Mouse (Mus musculus): ENCODE data around the gene Gm28043. TPM values are rescaled to one million over a fixed set of nuclear protein-coding genes. Genes with fewer than 3 reads are reported as not detected.
A peak's percentile ranks its signal among the peaks of the same experiment; 100 is the strongest.
"Not testable (repeated sequence)": the region's sequence is repeated elsewhere in the genome, so short reads cannot be mapped to it uniquely, and the experiment has no call there.

Gm28043 gene
- polyA plus RNA-seq, 1 experiment from 2014 or later = 2.7 TPM

- not testable (repeated sequence) for H3K27ac ChIP-seq (ENCODE audit: low read depth, low read length); DNase-seq (ENCODE audit: low spot score); H3K4me2 ChIP-seq (ENCODE audit: low read depth); H3K36me3 ChIP-seq (ENCODE audit: control insufficient read depth, insufficient read depth, low read length); ATAC-seq (ENCODE audit: insufficient read depth, low FRiP score, low TSS enrichment); H3K4me3 ChIP-seq (ENCODE audit: low read depth, low read length); H3K9ac ChIP-seq (ENCODE audit: low read length); H3K9me3 ChIP-seq (ENCODE audit: control insufficient read depth, low read length); H3K27me3 ChIP-seq (ENCODE audit: control insufficient read depth, insufficient read depth, low read length)
- 95% methylated on average over 4 of the region's 4 CpGs for WGBS
- peaks cover 11% of the 10 kb centered on the region for H3K4me1 ChIP-seq (ENCODE audit: control insufficient read depth, insufficient read depth, low read length)
These were observed 99.1 kb downstream of the Gm28043 start for GRCm38 (mm10) chr17:29713734-29714133.

GRCm38 (mm10) chr17:29716732-29717445 lies 102.2 kb downstream of the Gm28043 start, which contains the start of gene Ccdc167:
Gene Ccdc167, minus strand, starts transcription at chr17:29717044.
- Histone ChIP-seq H3K27me3 (ENCODE audit: control insufficient read depth, insufficient read depth, low read length) (no peaks in the 10 kb centered on the region), H3K4me2 (ENCODE audit: low read depth) (peak within 1 kb of the TSS; percentile 69), H3K9ac (ENCODE audit: low read length) (peak within 1 kb of the TSS; percentile 55), H3K4me3 (ENCODE audit: low read depth, low read length) (peak within 1 kb of the TSS; percentile 37), H3K4me1 (ENCODE audit: control insufficient read depth, insufficient read depth, low read length) (peaks cover 3% of the 10 kb centered on the region; the same call in 1 of the 2 replicates), H3K36me3 (ENCODE audit: control insufficient read depth, insufficient read depth, low read length) (no peaks in the 10 kb centered on the region), H3K9me3 (ENCODE audit: control insufficient read depth, low read length) (no peaks in the 10 kb centered on the region), H3K27ac (ENCODE audit: low read depth, low read length) (no peak within 1 kb of the TSS; the same call in 1 of the 2 replicates)
- DNase-seq (ENCODE audit: low spot score) (peak; percentile 97), ATAC-seq (ENCODE audit: insufficient read depth, low FRiP score, low TSS enrichment) (peak; percentile 86)
- WGBS = 5% methylated on average over 41 of the region's 41 CpGs

GRCm38 (mm10) chr17:29718660-29719059 lies 104.0 kb downstream of the Gm28043 start:
- WGBS = 93% methylated on average over 8 of the region's 8 CpGs
- no peak overlapping the region for H3K4me2 ChIP-seq (ENCODE audit: low read depth)
- H3K27ac ChIP-seq (ENCODE audit: low read depth, low read length) = no peak overlapping the region
- ATAC-seq (ENCODE audit: insufficient read depth, low FRiP score, low TSS enrichment) = no peak
- no peaks in the 10 kb centered on the region for H3K36me3 ChIP-seq (ENCODE audit: control insufficient read depth, insufficient read depth, low read length)
- H3K4me3 ChIP-seq (ENCODE audit: low read depth, low read length) = no peak overlapping the region
- H3K4me1 ChIP-seq (ENCODE audit: control insufficient read depth, insufficient read depth, low read length) = peaks cover 3% of the 10 kb centered on the region; the same call in 1 of the 2 replicates
- H3K9ac ChIP-seq (ENCODE audit: low read length) = no peak overlapping the region
- no peak for DNase-seq (ENCODE audit: low spot score)
- H3K9me3 ChIP-seq (ENCODE audit: control insufficient read depth, low read length) = no peaks in the 10 kb centered on the region
- no peaks in the 10 kb centered on the region for H3K27me3 ChIP-seq (ENCODE audit: control insufficient read depth, insufficient read depth, low read length)

DNA sequence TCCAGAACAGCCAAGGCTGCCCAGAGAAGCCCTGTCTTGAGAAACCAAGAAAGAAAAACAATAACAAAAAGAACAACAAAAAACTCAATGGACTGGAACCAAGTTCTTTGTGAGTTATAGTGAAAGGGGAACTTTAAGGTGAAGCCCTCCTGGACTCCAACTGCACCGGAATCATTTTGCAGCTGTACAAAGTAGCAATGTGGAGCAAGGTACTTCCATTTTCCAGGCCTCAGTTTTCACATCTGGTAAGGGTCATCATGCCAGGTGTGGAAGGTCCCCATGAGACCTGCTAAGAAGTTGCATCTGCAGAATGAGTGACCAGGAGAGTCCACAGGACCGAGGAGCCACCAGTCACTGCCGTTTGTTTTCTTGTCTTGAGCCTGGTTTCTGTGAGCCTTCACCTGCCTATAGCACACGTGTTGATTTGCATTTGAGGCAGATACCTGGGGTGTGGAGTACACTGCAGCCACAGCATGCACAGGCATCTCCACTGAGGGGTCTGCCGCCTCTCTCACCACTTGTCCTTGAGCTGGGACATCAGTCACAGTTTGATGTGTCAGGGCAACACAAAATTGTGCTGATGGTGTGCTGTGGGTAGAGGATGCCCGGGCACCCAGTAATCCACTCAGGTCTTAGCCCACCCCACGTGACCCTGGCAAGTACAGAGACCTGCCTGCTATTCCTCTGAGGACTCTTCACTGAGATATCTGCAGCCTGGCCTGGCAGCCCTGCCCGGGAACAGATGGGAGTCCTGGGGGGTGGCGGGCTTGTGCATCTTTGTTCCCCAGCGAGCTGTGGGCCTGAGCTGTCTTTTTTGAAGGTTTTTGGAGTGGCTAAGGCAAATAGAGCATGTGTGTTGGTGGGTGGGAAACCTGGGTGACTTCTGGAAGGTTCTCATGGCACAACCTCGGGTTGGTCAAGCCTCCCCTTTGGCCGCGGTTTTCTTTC lies 105.2 kb downstream of the Gm28043 start:
- no peak overlapping the region for H3K4me3 ChIP-seq (ENCODE audit: low read depth, low read length)
- DNase-seq (ENCODE audit: low spot score) (no peak), ATAC-seq (ENCODE audit: insufficient read depth, low FRiP score, low TSS enrichment) (no peak)
- H3K4me1 ChIP-seq (ENCODE audit: control insufficient read depth, insufficient read depth, low read length) = peaks cover 3% of the 10 kb centered on the region; the same call in 1 of the 2 replicates
- WGBS = 72% methylated on average over 13 of the region's 13 CpGs
- no peak overlapping the region for H3K4me2 ChIP-seq (ENCODE audit: low read depth)
- no peak overlapping the region for H3K27ac ChIP-seq (ENCODE audit: low read depth, low read length)
- no peaks in the 10 kb centered on the region for H3K9me3 ChIP-seq (ENCODE audit: control insufficient read depth, low read length)
- H3K27me3 ChIP-seq (ENCODE audit: control insufficient read depth, insufficient read depth, low read length) = no peaks in the 10 kb centered on the region
- no peaks in the 10 kb centered on the region for H3K36me3 ChIP-seq (ENCODE audit: control insufficient read depth, insufficient read depth, low read length)
- H3K9ac ChIP-seq (ENCODE audit: low read length) = no peak overlapping the region

- Histone ChIP-seq H3K9me3 (ENCODE audit: control insufficient read depth, low read length) (no peaks in the 10 kb centered on the region), H3K4me3 (ENCODE audit: low read depth, low read length) (no peak overlapping the region), H3K27ac (ENCODE audit: low read depth, low read length) (no peak overlapping the region), H3K4me1 (ENCODE audit: control insufficient read depth, insufficient read depth, low read length) (peaks cover 3% of the 10 kb centered on the region; the same call in 1 of the 2 replicates), H3K27me3 (ENCODE audit: control insufficient read depth, insufficient read depth, low read length) (no peaks in the 10 kb centered on the region), H3K36me3 (ENCODE audit: control insufficient read depth, insufficient read depth, low read length) (no peaks in the 10 kb centered on the region), H3K4me2 (ENCODE audit: low read depth) (no peak overlapping the region), H3K9ac (ENCODE audit: low read length) (no peak overlapping the region)
- 71% methylated on average over 11 of the region's 11 CpGs for WGBS
- no peak for ATAC-seq (ENCODE audit: insufficient read depth, low FRiP score, low TSS enrichment)
- no peak for DNase-seq (ENCODE audit: low spot score)
These were observed 106.2 kb downstream of the Gm28043 start for GRCm38 (mm10) chr17:29720755-29721365.

GRCm38 (mm10) chr17:29724610-29725009 lies 109.9 kb downstream of the Gm28043 start:
- H3K4me3 ChIP-seq (ENCODE audit: low read depth, low read length) = no peak overlapping the region
- WGBS = 86% methylated on average over 6 of the region's 6 CpGs
- H3K4me1 ChIP-seq (ENCODE audit: control insufficient read depth, insufficient read depth, low read length) = no peaks in the 10 kb centered on the region
- no peaks in the 10 kb centered on the region for H3K9me3 ChIP-seq (ENCODE audit: control insufficient read depth, low read length)
- no peak overlapping the region for H3K9ac ChIP-seq (ENCODE audit: low read length)
- no peak overlapping the region for H3K4me2 ChIP-seq (ENCODE audit: low read depth)
- no peaks in the 10 kb centered on the region for H3K36me3 ChIP-seq (ENCODE audit: control insufficient read depth, insufficient read depth, low read length)
- DNase-seq (ENCODE audit: low spot score) = no peak
- H3K27me3 ChIP-seq (ENCODE audit: control insufficient read depth, insufficient read depth, low read length) = no peaks in the 10 kb centered on the region
- ATAC-seq (ENCODE audit: insufficient read depth, low FRiP score, low TSS enrichment) = no peak
- no peak overlapping the region for H3K27ac ChIP-seq (ENCODE audit: low read depth, low read length)

DNA sequence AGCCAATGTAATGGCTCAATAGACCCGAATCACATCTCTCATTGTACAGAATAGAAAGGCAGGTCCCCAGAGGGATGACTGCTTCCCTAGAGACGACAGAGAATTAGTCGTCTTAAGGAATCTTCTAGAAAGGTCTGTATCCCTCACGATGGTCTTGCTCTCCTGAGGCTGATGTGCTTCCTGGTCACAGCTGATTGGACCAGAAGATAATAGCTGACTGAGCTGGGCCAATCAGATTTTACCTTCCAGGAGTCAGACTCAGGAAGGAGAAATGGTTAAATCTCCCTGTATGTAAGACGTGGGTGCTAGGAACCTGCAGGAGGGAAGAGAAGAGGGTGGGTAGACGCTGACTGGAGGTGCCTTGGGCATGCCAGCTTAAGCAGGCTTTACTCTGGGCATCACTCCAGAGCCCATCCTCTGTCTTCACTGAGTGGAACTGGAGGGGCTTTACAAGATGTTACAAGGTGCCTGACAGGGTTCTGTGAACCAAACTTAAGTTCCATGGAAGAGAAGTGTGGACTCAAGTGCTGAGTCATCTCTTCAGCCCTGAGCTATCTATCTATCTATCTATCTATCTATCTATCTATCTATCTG lies 110.4 kb downstream of the Gm28043 start:
- H3K4me1 ChIP-seq (ENCODE audit: control insufficient read depth, insufficient read depth, low read length) = no peaks in the 10 kb centered on the region; the same call in 1 of the 2 replicates
- ATAC-seq (ENCODE audit: insufficient read depth, low FRiP score, low TSS enrichment) = no peak
- no peaks in the 10 kb centered on the region for H3K36me3 ChIP-seq (ENCODE audit: control insufficient read depth, insufficient read depth, low read length)
- H3K9ac ChIP-seq (ENCODE audit: low read length) = no peak overlapping the region
- no peak overlapping the region for H3K4me2 ChIP-seq (ENCODE audit: low read depth)
- H3K9me3 ChIP-seq (ENCODE audit: control insufficient read depth, low read length) = no peaks in the 10 kb centered on the region
- no peaks in the 10 kb centered on the region for H3K27me3 ChIP-seq (ENCODE audit: control insufficient read depth, insufficient read depth, low read length)
- no peak for DNase-seq (ENCODE audit: low spot score)
- H3K27ac ChIP-seq (ENCODE audit: low read depth, low read length) = no peak overlapping the region
- WGBS = 78% methylated on average over 6 of the region's 6 CpGs
- H3K4me3 ChIP-seq (ENCODE audit: low read depth, low read length) = no peak overlapping the region

- H3K36me3 ChIP-seq (ENCODE audit: control insufficient read depth, insufficient read depth, low read length) = no peaks in the 10 kb centered on the region
- H3K9ac ChIP-seq (ENCODE audit: low read length) = no peak overlapping the region
- peaks cover 8% of the 10 kb centered on the region; the same call in 1 of the 2 replicates for H3K4me1 ChIP-seq (ENCODE audit: control insufficient read depth, insufficient read depth, low read length)
- no peak overlapping the region for H3K27ac ChIP-seq (ENCODE audit: low read depth, low read length)
- no peaks in the 10 kb centered on the region for H3K9me3 ChIP-seq (ENCODE audit: control insufficient read depth, low read length)
- ATAC-seq (ENCODE audit: insufficient read depth, low FRiP score, low TSS enrichment) (no peak), DNase-seq (ENCODE audit: low spot score) (no peak)
- no peak overlapping the region for H3K4me3 ChIP-seq (ENCODE audit: low read depth, low read length)
- H3K4me2 ChIP-seq (ENCODE audit: low read depth) = no peak overlapping the region
- no peaks in the 10 kb centered on the region for H3K27me3 ChIP-seq (ENCODE audit: control insufficient read depth, insufficient read depth, low read length)
- 50% methylated on average over 8 of the region's 8 CpGs for WGBS
These were observed 113.4 kb downstream of the Gm28043 start for GRCm38 (mm10) chr17:29728082-29728481.
